Mouse (Mus musculus) cerebellum, adult 2 months (tissue): ENCODE measurements around the gene Scaf1. TPM values are rescaled to one million over a fixed set of nuclear protein-coding genes. Genes with fewer than 3 reads are reported as not detected.
A peak's percentile ranks its signal among the peaks of the same experiment; 100 is the strongest.

Experiments used
- DNase-seq, 2 experiments: peaks; one replicate each; pipeline ENCODE4 v3.0.0; 2021
- H3K27ac ChIP-seq: fragments of 200-500 bp; 2 replicates; pipeline ENCODE4 v1.5.1; 2012; ENCODE audit warnings: low read length, control low read depth, inconsistent platforms; ENCODE audit not compliant: insufficient read depth
- H3K27me3 ChIP-seq: fragments of 200-500 bp; 2 replicates; pipeline ENCODE4 v1.6.1; 2012; ENCODE audit warnings: inconsistent platforms, mild to moderate bottlenecking, low read length, moderate library complexity; ENCODE audit not compliant: control insufficient read depth, insufficient read depth
- H3K4me1 ChIP-seq: fragments of 200-500 bp; 2 replicates; pipeline ENCODE4 v1.6.1; 2011; ENCODE audit warnings: low read length; ENCODE audit not compliant: control insufficient read depth, insufficient read depth
- H3K4me3 ChIP-seq: fragments of 200-500 bp; replicated peaks from 2 replicates; pipeline ENCODE3; 2011; ENCODE audit warnings: mild to moderate bottlenecking, low read depth, low read length, control low read depth; ENCODE audit not compliant: insufficient read depth
- CTCF ChIP-seq: fragments of 200-500 bp; IDR thresholded peaks from 2 replicates; pipeline ENCODE4 v1.5.1; 2011; ENCODE audit warnings: low read depth, mild to moderate bottlenecking, control low read depth, low read length, moderate library complexity, borderline replicate concordance; ENCODE audit not compliant: insufficient read depth
- POLR2A ChIP-seq: fragments of 200-500 bp; IDR thresholded peaks from 2 replicates; pipeline ENCODE4 v1.6.1; 2011; ENCODE audit warnings: low read length, control low read depth, borderline replicate concordance; ENCODE audit not compliant: insufficient read depth
- WGBS: fragments of 180-500 bp; shearing (Covaris S2); methylation state at CpG from one replicate; pipeline ENCODE4 v1.1.7; 2018; 5-methylcytosine and 5-hydroxymethylcytosine counted together
- polyA plus RNA-seq: library from polyadenylated mRNA; depleted of rRNA; stranded (reverse); fragments of >200 nt; gene quantifications from 2 replicates; pipeline ENCODE4 v1.2.3, GENCODE M21; 2012

Gene Scaf1
- polyA plus RNA-seq, 1 experiment: 115 TPM

- TF ChIP-seq CTCF (no peak), POLR2A (no peak)
- no peak for DNase-seq
- WGBS: 66% methylated on average over 7 of the region's 7 CpGs
- Histone ChIP-seq H3K27ac (no peak overlapping the region), H3K4me1 (peaks cover 16% of the 10 kb centered on the region), H3K4me3 (no peak overlapping the region), H3K27me3 (no peaks in the 10 kb centered on the region)
These were observed 45.0 kb downstream of the Scaf1 start for GRCm38 (mm10) chr7:44971142-44971541.

- peak; percentile 79 to 87 for DNase-seq
- WGBS: 4% methylated on average over 36 of the region's 36 CpGs
- TF ChIP-seq POLR2A: no peak
- no peak for TF ChIP-seq CTCF
- no peaks in the 10 kb centered on the region for H3K27me3 ChIP-seq
- H3K4me3 ChIP-seq: peak overlapping the region; percentile 44
- peaks cover 15% of the 10 kb centered on the region for H3K4me1 ChIP-seq
- no peak overlapping the region for H3K27ac ChIP-seq
These were observed 45.9 kb downstream of the Scaf1 start for GRCm38 (mm10) chr7:44970231-44970691.

- H3K27me3 ChIP-seq: no peaks in the 10 kb centered on the region
- peaks cover 5% of the 10 kb centered on the region for H3K4me1 ChIP-seq
- WGBS: 80% methylated on average over 15 of the region's 15 CpGs
- DNase-seq: no peak
- H3K4me3 ChIP-seq: no peak overlapping the region
- TF ChIP-seq CTCF: no peak
- TF ChIP-seq POLR2A: no peak
- no peak overlapping the region for H3K27ac ChIP-seq
These were observed 49.5 kb downstream of the Scaf1 start for GRCm38 (mm10) chr7:44966638-44967037.

GRCm38 (mm10) chr7:44965975-44966374 is 50.2 kb downstream of the Scaf1 start:
- no peak overlapping the region for H3K4me3 ChIP-seq
- H3K4me1 ChIP-seq: no peaks in the 10 kb centered on the region; the same call in 1 of the 2 replicates
- H3K27me3 ChIP-seq: no peaks in the 10 kb centered on the region
- no peak for DNase-seq
- 61% methylated on average over 7 of the region's 7 CpGs for WGBS
- TF ChIP-seq CTCF (no peak), POLR2A (no peak)
- no peak overlapping the region for H3K27ac ChIP-seq

- H3K4me3 ChIP-seq: no peak overlapping the region
- no peak for TF ChIP-seq POLR2A
- TF ChIP-seq CTCF: no peak
- no peak overlapping the region for H3K27ac ChIP-seq
- 91% methylated on average over 13 of the region's 13 CpGs for WGBS
- no peaks in the 10 kb centered on the region for H3K4me1 ChIP-seq
- DNase-seq: no peak
- no peaks in the 10 kb centered on the region for H3K27me3 ChIP-seq
These were observed 51.2 kb downstream of the Scaf1 start for GRCm38 (mm10) chr7:44964990-44965389.

GRCm38 (mm10) chr7:44962831-44963230 is 53.3 kb downstream of the Scaf1 start:
- no peaks in the 10 kb centered on the region for H3K4me1 ChIP-seq

GRCm38 (mm10) chr7:44962337-44962736 is 53.8 kb downstream of the Scaf1 start:
- no peaks in the 10 kb centered on the region for H3K4me1 ChIP-seq
- 80% methylated on average over 8 of the region's 8 CpGs for WGBS
- no peak for DNase-seq
- no peaks in the 10 kb centered on the region for H3K27me3 ChIP-seq
- TF ChIP-seq POLR2A (no peak), CTCF (no peak)
- no peak overlapping the region for H3K27ac ChIP-seq
- no peak overlapping the region for H3K4me3 ChIP-seq

More at GRCm38 (mm10) chr7:44962831-44963230, 53.3 kb downstream of the Scaf1 start:
- Histone ChIP-seq H3K27ac (no peak overlapping the region), H3K27me3 (no peaks in the 10 kb centered on the region), H3K4me3 (no peak overlapping the region)
- no peak for DNase-seq
- no peak for TF ChIP-seq CTCF
- TF ChIP-seq POLR2A: no peak
- 91% methylated on average over 5 of the region's 5 CpGs for WGBS

- Histone ChIP-seq H3K4me3 (no peak overlapping the region), H3K4me1 (no peaks in the 10 kb centered on the region), H3K27ac (no peak overlapping the region), H3K27me3 (no peaks in the 10 kb centered on the region)
- TF ChIP-seq CTCF (no peak), POLR2A (no peak)
- WGBS: 91% methylated on average over 13 of the region's 13 CpGs
- no peak for DNase-seq
These were observed 55.7 kb downstream of the Scaf1 start for GRCm38 (mm10) chr7:44960512-44960910.

GRCm38 (mm10) chr7:44959874-44960511 is 56.2 kb downstream of the Scaf1 start:
- 69% methylated on average over 10 of the region's 10 CpGs for WGBS
- TF ChIP-seq CTCF: no peak
- no peak for TF ChIP-seq POLR2A
- no peaks in the 10 kb centered on the region for H3K27me3 ChIP-seq
- no peak overlapping the region for H3K27ac ChIP-seq
- no peak for DNase-seq
- no peak overlapping the region for H3K4me3 ChIP-seq
- H3K4me1 ChIP-seq: no peaks in the 10 kb centered on the region
